Mouse (Mus musculus): ENCODE measurements around the gene Zup1.
"Not testable (repeated sequence)": the region's sequence is repeated elsewhere in the genome, so short reads cannot be mapped to it uniquely, and the experiment has no call there.

Zup1 gene

DNA sequence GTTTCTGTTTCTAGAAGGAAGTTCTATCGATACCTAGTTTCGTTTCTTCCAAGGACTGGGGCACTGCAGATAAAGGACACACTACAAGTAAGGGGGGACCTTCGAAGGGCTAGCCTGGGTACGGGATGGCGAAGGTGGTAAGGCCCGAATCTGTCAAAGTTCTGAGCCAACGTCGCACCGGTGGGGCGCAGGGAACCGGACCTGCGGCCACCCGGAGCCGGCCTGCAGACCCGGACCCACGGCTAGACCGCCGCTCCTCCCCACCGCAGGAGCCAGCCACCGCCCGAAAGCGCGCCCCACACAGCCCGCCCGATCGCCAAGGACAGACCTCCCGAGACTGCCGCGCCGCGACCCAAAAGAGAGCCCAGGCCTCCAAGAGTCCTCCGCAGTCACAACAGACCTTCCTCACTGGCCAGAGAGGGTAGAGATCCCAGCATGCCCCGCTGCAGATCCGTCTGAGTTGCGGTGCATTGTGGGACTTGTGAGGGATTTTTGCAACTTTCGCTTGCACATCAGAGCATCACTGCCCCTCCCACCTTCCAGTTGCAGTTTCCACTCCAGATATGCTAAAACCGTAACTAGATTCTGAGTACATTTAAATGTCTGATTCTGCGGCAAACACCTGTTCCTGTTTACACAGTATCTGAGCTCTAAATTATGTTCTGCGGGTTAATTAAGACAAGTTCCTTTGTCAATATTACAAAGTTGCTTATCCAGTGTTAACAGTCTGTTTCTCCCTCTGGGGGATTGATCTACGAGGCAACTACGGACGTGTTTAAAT is at the start of gene Zup1:
TSS of gene Zup1 (minus strand) at position 467 of the 781 bp plus-strand sequence.
- in situ Hi-C loops (cut with MboI, MseI) = no loop called here

DNA sequence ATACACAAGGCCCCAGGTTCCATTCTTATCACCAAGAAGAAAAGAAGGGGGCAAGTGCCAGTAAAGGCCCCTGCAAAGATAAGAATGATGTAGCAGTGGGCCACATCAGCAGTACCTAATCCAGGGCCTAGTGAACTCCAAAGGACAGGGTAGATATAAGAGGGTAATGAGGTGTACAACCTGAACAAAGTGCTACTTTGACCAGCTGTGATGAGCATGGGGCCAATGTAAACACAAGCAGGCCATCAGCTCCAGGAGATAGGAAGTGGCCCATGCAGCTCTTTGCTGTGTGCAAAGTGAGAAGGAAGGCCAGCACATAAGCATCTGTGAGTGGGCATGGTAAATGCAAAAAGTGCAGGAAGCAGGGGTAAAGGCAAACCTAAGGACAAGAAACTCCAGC is 47.3 kb upstream of the Zup1 start:
- in situ Hi-C loops (cut with MboI, MseI) = loop anchor here (5.0 kb wide), 1 partner anchor 61 kb away; no protein-coding TSS in a partner anchor

DNA sequence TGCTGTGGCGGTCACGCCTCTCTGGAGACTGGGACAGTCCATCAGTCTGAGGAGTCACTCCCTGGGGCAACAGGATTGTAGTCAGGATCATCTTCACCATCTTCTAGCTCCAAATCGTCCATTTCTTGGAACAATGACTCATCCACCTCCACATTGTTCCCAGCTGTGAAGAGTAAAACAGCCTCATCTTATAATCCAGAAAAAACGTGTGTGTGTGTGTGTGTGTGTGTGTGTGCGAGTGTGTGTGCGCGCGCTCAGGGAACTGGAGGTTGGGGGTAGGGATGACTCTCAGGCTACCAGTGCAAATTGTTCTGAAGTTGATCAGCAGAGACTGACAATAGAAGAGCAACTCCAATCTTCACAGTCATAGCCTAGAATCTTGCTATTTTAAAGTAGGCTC is 45.6 kb upstream of the Zup1 start:
- in situ Hi-C loops (cut with MboI, MseI) = loop anchor here (5.0 kb wide), 1 partner anchor 59 kb away; no protein-coding TSS in a partner anchor

DNA sequence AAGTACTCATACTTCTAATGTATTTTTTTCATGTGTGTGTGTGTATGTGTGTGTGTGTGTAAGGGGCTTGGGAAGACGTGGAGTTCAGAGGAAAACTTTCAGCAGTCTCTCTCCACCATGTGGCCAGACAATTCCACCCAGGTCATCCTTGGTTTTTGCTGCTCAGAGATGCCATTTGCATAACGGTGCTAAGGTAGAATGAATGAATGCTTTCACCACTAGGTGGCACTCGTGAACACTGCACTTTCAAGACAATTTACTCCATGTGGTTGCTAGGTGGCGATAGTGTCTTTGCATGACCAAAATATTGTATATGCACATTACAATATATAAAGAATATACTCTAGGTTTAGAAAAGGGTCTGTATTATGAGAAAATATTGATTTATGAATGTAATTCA is 35.7 kb upstream of the Zup1 start:
- in situ Hi-C loops (cut with MboI, MseI) = no loop called here

DNA sequence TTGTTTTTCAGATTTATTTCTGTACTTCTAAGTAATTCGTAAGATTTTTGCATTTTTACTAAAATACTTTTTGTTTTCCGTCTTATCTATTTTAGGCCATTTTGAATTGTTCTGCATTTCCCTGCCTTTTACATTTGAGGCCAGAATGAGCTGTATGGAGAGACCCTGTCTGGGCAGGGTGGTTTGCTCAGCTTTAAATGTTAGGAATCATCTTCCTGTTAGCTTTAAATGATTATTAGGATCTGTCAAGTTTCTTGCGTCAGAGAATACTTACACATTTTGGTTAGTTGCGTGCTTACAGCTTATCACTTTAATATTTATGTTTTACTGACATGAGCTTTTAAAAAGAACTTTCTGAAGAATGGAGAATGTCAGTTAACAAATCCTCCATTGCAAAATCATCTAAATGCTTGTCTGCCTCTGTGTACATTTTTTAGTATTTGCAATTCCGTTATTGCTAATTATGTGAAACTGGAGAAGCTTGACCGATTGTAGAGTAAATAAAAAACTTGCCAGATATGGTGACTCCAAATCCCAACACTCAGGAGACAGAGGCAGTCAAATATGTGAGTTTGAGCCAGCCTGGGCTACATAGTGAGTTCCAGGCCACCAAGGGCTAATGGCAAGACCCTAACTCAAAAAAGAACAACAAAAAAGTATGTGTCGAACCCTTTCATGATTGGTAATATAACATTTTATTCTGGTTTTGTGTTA is 23.9 kb upstream of the Zup1 start:
- in situ Hi-C loops (cut with MboI, MseI) = no loop called here

DNA sequence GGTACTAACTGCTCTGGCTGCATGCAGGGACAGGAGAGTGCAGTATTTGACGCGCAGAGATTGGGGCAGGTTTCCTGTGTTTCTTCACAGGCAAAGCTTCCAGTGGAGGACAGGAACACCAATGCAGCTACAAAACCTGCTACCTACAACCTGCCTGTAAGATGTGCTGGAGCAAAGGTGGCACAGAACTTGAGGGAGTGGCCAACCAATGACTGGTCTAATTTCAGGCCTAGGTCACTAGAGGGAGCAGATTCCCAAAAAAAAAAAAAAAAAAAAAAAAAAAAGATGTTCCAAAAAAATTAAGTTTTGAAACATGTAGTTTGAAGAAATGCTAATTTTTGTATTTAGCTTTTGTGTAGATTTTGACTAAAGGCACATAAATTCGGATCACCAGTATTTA is 1.4 kb upstream of the Zup1 start:
- in situ Hi-C loops (cut with MboI, MseI) = no loop called here

DNA sequence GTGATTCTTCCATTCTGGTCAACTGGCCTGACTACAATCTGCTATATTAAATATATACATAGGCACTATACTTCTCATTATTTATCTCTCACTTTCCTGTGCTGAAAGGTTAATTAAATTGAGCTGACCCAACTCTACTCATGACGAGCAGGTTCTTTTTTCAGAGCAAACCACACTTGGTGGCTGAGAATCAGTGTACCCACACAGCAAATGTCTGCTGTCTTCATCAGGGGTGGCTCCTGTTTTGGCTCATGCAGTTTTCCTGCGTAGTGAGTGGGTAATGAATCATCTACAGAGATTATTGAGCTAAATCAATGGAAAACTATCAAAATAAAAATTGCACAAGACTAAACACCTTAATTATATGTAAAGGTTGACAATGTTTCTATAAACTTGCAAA is 4.7 kb downstream of the Zup1 start:
- in situ Hi-C loops (cut with MboI, MseI) = no loop called here

DNA sequence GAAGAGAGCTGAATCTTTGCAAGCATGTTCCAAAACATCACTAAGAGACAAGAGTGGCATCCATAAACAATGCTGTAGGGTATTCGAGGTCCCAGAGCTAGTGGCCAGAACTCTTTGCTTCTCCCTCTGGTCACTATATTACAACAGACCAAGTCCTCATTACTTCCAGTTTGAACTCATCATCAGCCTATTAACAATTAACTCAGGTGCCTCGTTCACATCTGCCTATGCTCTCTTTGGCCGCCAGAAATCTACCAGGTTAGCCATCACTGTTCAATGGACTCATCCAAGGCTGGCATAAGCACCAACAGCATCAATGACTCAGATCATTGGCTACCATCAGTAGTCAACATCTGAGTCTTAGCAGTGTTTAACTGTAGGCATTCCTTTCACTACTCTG is 5.7 kb downstream of the Zup1 start:
- in situ Hi-C loops (cut with MboI, MseI) = no loop called here

DNA sequence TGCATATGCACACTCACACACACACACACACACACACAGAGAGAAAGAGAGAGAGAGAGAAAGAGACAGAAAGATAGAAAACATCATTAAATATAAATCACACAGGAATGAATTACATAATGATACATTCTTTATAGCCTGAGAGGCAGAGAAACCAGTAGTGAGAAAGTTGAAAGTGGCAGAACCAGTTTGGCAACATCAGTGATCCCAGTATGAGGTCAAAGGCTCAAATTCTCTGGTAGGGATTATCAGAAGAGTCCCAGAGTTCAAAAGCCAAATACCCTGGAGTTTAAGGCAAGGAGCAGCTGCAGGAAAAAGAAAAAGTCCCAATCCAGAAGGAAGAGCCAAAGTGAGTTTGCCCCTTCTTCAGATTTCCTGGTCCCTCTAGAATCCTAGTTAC is 10.4 kb downstream of the Zup1 start:
- in situ Hi-C loops (cut with MboI, MseI) = no loop called here

DNA sequence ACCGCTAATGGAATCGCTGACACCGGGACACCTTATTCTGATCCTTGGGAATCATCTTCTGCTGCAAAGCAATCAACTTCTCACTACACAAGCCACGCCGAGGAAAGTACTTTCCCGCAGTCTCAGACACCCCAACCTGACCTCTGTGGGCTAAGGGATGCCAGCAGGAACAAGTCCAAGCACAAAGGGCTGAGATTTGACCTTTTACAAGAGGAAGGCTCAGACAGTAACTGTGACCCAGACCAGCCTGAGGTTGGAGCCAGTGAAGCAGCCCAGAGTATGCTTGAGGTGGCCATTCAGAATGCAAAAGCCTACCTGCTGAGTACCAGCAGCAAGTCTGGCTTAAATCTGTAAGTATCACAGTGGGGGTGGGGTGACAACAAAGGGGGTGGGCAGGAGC is 45.6 kb downstream of the Zup1 start:
- in situ Hi-C loops (cut with MboI, MseI) = no loop called here

DNA sequence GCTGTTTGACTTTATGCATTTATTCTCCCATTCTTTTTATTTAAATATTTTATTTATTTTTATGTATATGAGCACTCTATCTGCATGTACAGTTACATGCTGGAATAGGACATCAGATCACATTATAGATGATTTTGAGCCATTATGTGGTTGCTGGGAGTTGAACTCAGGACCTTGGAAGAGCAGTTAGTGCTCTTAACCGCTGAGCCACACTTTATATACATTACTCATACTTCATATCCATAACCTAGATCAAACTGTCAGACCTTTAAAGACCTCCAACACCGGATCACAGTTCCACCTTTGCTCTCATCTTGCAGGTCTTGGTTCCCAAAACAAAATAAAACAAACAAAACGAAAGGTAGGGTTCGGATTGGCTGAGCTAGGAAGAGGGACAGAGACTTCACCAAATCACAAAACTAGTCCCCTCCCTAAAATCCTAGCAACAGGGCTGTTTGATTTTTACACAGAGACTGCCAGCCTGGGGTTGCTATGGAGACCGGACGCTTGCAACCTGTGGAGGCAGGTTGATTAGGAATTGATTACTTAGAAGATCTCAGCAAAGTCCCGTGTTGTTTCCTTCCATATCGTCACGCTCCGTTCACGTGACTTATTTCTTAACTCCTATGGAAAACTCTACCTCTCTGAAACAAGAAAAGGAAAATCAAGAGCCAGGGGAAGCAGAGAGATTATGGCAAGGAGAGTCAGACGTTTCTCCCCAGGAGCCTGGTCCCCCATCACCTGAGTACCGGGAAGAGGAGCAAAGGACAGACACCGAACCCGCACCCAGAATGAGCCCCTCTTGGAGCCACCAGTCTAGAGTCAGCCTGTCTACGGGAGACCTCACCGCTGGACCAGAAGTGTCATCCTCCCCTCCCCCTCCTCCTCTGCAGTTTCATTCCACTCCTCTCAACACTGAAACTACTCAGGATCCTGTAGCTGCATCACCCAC is 46.3 kb downstream of the Zup1 start, which contains the start of gene Rsph4a:
TSS of gene Rsph4a (plus strand) at position 582 of the 952 bp plus-strand sequence.
- in situ Hi-C loops (cut with MboI, MseI) = no loop called here

DNA sequence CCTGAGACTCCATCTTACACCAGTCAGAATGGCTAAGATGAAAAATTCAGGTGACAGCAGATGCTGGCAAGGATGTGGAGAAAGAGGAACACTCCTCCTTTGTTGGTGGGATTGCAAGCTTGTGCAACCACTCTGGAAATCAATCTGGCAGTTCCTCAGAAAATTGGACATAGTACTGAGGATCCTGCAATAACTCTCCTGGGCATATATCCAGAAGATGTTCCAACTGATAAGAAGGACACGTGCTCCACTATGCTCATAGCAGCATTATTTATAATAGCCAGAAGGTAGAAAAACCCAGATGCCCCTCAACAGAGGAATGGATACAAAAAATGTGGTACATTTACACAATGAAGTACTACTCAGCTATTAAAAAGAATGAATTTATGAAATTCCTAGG is 49.5 kb downstream of the Zup1 start:
- in situ Hi-C loops (cut with MboI, MseI) = not testable (repeated sequence)

DNA sequence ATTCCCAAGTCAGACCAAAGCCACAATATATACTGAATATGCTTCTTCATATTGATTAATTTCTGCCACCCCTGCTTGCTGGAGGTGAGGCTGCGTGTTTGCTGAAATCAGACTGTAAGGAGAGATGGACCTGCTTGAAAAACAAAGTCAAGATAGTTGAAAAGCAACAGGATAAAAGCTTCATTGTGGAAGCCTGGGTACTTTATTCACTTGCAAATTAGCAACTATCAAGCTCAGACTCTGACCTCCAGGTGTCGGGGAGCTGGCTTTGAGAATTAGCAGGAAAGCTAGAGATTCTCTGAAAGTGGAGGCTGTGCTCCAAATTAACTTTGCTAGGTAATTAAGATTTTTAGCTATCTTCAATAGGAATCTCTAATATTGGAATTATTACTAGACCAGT is 68.7 kb downstream of the Zup1 start:
- in situ Hi-C loops (cut with MboI, MseI) = not testable (repeated sequence)

DNA sequence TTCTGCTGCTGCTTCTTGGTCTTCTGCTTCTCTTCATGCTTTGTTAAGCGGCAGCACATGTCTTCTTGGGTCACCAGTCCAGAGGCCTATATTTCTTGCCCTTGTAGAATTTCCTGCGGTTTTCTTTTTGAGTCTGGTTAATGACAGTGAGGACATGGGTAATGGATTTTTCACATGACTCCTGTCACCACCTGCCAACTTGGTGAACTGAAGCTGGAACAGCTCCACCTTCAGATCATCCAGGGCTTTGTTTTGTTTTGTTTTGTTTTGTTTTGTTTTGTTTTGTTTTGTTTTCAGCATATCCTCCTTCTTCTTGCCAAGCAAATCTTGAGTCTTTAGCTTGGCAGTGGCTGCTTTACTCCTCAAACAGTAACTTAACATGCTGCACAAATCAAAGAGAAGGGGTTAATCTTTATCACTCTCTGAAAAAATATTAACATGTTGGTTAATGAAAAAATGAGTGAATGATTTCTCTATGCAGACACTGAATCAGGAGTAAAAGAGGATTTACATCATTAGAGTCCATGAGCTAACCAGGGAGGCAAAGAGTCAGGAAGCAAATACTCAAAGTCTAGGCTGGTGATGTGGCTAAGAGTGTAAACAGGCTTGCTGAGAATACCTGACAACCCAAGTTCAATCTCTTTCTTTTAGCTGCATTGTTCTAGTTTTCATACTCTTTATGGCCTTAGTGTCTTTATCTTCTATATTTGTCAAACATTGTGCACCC is 78.2 kb downstream of the Zup1 start:
- in situ Hi-C loops (cut with MboI, MseI) = no loop called here

DNA sequence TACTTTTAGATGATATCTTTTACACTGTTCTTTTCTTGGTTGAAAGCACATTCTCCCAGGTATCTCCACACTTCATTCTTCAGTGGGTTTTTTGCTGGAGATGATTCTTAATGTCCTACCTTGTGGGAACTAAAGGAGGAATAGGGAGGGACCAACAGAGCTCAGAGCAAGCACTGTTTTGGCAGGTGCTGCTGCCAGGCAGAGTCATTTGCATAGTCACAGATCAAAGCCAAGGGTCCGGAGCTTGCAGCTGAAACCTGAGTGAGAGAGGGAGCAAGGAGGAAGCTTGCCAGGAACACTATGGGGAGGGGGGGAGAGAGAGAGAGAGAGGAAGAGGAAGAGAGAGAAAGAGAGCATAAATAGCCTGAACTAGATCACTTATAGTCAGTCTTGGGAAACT is 80.6 kb downstream of the Zup1 start:
- in situ Hi-C loops (cut with MboI, MseI) = no loop called here
